Comparison of ENCODE assay signal across 24 mouse cellular contexts in genomic region chr9:107995513-107995912, GRCm38 (mm10). TPM values are rescaled to one million over a fixed set of nuclear protein-coding genes. Genes with fewer than 3 reads are reported as not detected.
DNase-seq lines count a peak whose midpoint lies in the region; TF ChIP-seq lines count a peak whose summit lies in the region.
"Had no signal": no experiment of that assay in that cellular context is flagged by ENCODE, and none has a peak within 500 bp of the region (broad histone marks: within the 10 kb centered on the region; RNA-seq: fewer than 3 reads in every experiment).

No protein-coding gene starts in this region.

- TF ChIP-seq EP300 in ES-Bruce4 (IDR thresholded peaks at IDR 0.05; ENCODE audit: insufficient read depth, low read depth, low read length): no peak

- no peaks in the 10 kb centered on the region for H3K9me3 ChIP-seq in heart, embryonic 10.5 days
- H3K9me3 ChIP-seq in E14TG2a.4 (ENCODE audit: low read length) (no peaks in the 10 kb centered on the region), ES-Bruce4 (replicated peaks; ENCODE audit: control insufficient read depth, insufficient read depth, low read length, poor library complexity, severe bottlenecking) (no peaks in the 10 kb centered on the region)
- H3K9me3 ChIP-seq: embryonic facial prominence, embryonic 10.5 days; embryonic facial prominence, embryonic 12.5 days; forebrain, embryonic 13.5 days; forebrain, embryonic 15.5 days; G1E had no signal

- H3K27me3 ChIP-seq in heart, embryonic 10.5 days (ENCODE audit: insufficient read depth, poor library complexity, severe bottlenecking): no peaks in the 10 kb centered on the region
- H3K27me3 ChIP-seq in E14TG2a.4 (ENCODE audit: insufficient read depth, low read length): peaks cover 46% of the 10 kb centered on the region
- H3K27me3 ChIP-seq in ES-Bruce4 (ENCODE audit: control insufficient read depth, insufficient read depth, low read length, poor library complexity, severe bottlenecking): no peaks in the 10 kb centered on the region
- H3K27me3 ChIP-seq: embryonic facial prominence, embryonic 12.5 days; forebrain, embryonic 15.5 days had no signal

- no peak for TF ChIP-seq POLR2A in ES-Bruce4 (IDR thresholded peaks at IDR 0.05; ENCODE audit: insufficient read depth, low read length)

- WGBS in heart, embryonic 10.5 days: 89% methylated on average over 21 of the region's 21 CpGs

- H3K36me3 ChIP-seq in heart, embryonic 10.5 days: no peaks in the 10 kb centered on the region
- H3K36me3 ChIP-seq in E14TG2a.4 (ENCODE audit: insufficient read depth, low read length) (no peaks in the 10 kb centered on the region), ES-Bruce4 (ENCODE audit: control insufficient read depth, insufficient read depth, low read length, poor library complexity, severe bottlenecking) (no peaks in the 10 kb centered on the region)
- H3K36me3 ChIP-seq: embryonic facial prominence, embryonic 10.5 days; embryonic facial prominence, embryonic 12.5 days; forebrain, embryonic 15.5 days; G1E had no signal

- no peak for TF ChIP-seq CTCF in E14TG2a.4 (conservative IDR thresholded peaks at IDR 0.05; ENCODE audit: low read length)
- no peak for TF ChIP-seq CTCF in ES-Bruce4 (IDR thresholded peaks at IDR 0.05; ENCODE audit: low read depth, low read length)

- H3K4me1 ChIP-seq in heart, embryonic 10.5 days: peaks cover 15% of the 10 kb centered on the region
- H3K4me1 ChIP-seq in E14TG2a.4 (replicated peaks; ENCODE audit: low read depth, low read length) (peaks cover 28% of the 10 kb centered on the region), ES-Bruce4 (ENCODE audit: control insufficient read depth, insufficient read depth, low read length) (no peaks in the 10 kb centered on the region)
- H3K4me1 ChIP-seq: embryonic facial prominence, embryonic 12.5 days; forebrain, embryonic 13.5 days; forebrain, embryonic 15.5 days had no signal

- intact Hi-C loops in heart, postnatal 36 days (cut with DNase I): no loop called here

- H3K4me3 ChIP-seq in heart, embryonic 10.5 days: no peak overlapping the region
- H3K4me3 ChIP-seq in E14TG2a.4 (replicated peaks; ENCODE audit: low read length): peak overlapping the region; percentile 63
- no peak overlapping the region; the same call in 1 of the 2 replicates for H3K4me3 ChIP-seq in ES-Bruce4 (ENCODE audit: low read depth, low read length)
- H3K4me3 ChIP-seq: embryonic facial prominence, embryonic 10.5 days; embryonic facial prominence, embryonic 12.5 days; forebrain, embryonic 13.5 days; forebrain, embryonic 15.5 days had no signal

- H3K9ac ChIP-seq in ES-Bruce4 (ENCODE audit: low read depth, poor library complexity, severe bottlenecking): peak overlapping the region; percentile 5; the same call in 1 of the 2 replicates
- H3K9ac ChIP-seq: embryonic facial prominence, embryonic 12.5 days; forebrain, embryonic 13.5 days; forebrain, embryonic 15.5 days; forebrain, postnatal 0 days had no signal

- H3K27ac ChIP-seq in heart, embryonic 10.5 days: 0 out of 2 replicates have a peak overlapping the region, but pooled peaks have one; percentile 12
- H3K27ac ChIP-seq in ES-Bruce4 (ENCODE audit: insufficient read depth, low read length): no peak overlapping the region
- H3K27ac ChIP-seq: embryonic facial prominence, embryonic 10.5 days; embryonic facial prominence, embryonic 12.5 days; forebrain, embryonic 13.5 days; forebrain, embryonic 15.5 days had no signal

- peak; percentile 73 for DNase-seq in heart, embryonic 10.5 days (ENCODE audit: low spot score)
- no peak for DNase-seq in heart, postnatal 36 days
- DNase-seq in ZHBTc4 (ENCODE audit: low read depth, low spot score): peak; percentile 40
- no peak for DNase-seq in c-Kit-positive CD71-positive TER-119-positive erythroid progenitor cells, embryonic 14.5 days (ENCODE audit: low spot score)
- DNase-seq in adrenal gland, adult (ENCODE audit: inconsistent age in 2 of 2, low spot score in 1 of 2): no peak
- no peak for DNase-seq in adrenal gland, postnatal 14 days
- DNase-seq: adrenal gland, adult 8-10 months; adrenal gland, postnatal 25 days; cerebellum, adult 11-12 months; cerebellum, adult 2 months; cerebellum, adult 9-10 months; cerebellum, postnatal 10 days; cerebellum, postnatal 25 days; forebrain, postnatal 0 days had no signal

RNA-seq across cellular contexts. Expression of gene Gm20662, which starts 0.6 kb away (rescaled TPM):
- polyA plus RNA-seq in heart, embryonic 10.5 days (2016; fragmentation: Nextera tagmentation; extraction: Ambion mirVana): 0.69 and 1.0 TPM in 2 replicates
- total RNA-seq in heart, postnatal 36 days (2021): 1 to 10 TPM; 1.4 to 1.5 TPM
- not detected in 2 replicates for polyA plus RNA-seq in ES-Bruce4 (2011; ENCODE audit: insufficient read depth, insufficient read length, low read depth, missing spikeins)
- total RNA-seq in adrenal gland, postnatal 14 days (2021): 0.19 TPM in 1 of 2 replicates, not detected in the other
- polyA plus RNA-seq: embryonic facial prominence, embryonic 14.5 days; forebrain, embryonic 15.5 days; forebrain, postnatal 0 days; Patski had no signal

RNA-seq across cellular contexts. Expression of gene Cdhr4, which starts 3.2 kb away (rescaled TPM):
- polyA plus RNA-seq in heart, embryonic 10.5 days (2016; fragmentation: Nextera tagmentation; extraction: Ambion mirVana): 4.0 and 5.2 TPM in 2 replicates
- 1 to 10 TPM in 1 of 2 experiments, under 1 TPM in 1; 0.14 to 1.0 TPM for total RNA-seq in heart, postnatal 36 days (2021)
- polyA plus RNA-seq in ES-Bruce4 (2011; ENCODE audit: insufficient read depth, insufficient read length, low read depth, missing spikeins): 0.81 TPM in 1 of 2 replicates, not detected in the other
- 1.1 and 3.2 TPM in 2 replicates for total RNA-seq in adrenal gland, postnatal 14 days (2021)
- polyA plus RNA-seq: C2C12, Patski had no signal

RNA-seq across cellular contexts. Expression of gene Ip6k1, which starts 6.8 kb away (rescaled TPM):
- polyA plus RNA-seq in heart, embryonic 10.5 days (2016; fragmentation: Nextera tagmentation; extraction: Ambion mirVana): 40.7 and 42.3 TPM in 2 replicates
- total RNA-seq in heart, postnatal 36 days (2021): 10 to 100 TPM; 45.2 to 48.0 TPM
- 46.9 and 49.1 TPM in 2 replicates for polyA plus RNA-seq in ES-Bruce4 (2011; ENCODE audit: insufficient read depth, insufficient read length, low read depth, missing spikeins)
- total RNA-seq in adrenal gland, postnatal 14 days (2021): 92.7 and 106 TPM in 2 replicates

RNA-seq across cellular contexts. Expression of gene Inka1, which starts 9.8 kb away (rescaled TPM):
- 58.7 and 71.1 TPM in 2 replicates for polyA plus RNA-seq in heart, embryonic 10.5 days (2016; fragmentation: Nextera tagmentation; extraction: Ambion mirVana)
- total RNA-seq in heart, postnatal 36 days (2021): 10 to 100 TPM; 10.3 to 11.8 TPM
- polyA plus RNA-seq in ES-Bruce4 (2011; ENCODE audit: insufficient read depth, insufficient read length, low read depth, missing spikeins): 1.4 and 2.6 TPM in 2 replicates
- 12.5 and 15.3 TPM in 2 replicates for total RNA-seq in adrenal gland, postnatal 14 days (2021)

RNA-seq across cellular contexts. Expression of gene Gm20661, which starts 12.7 kb away (rescaled TPM):
- polyA plus RNA-seq in heart, embryonic 10.5 days (2016; fragmentation: Nextera tagmentation; extraction: Ambion mirVana): 2.2 and 3.4 TPM in 2 replicates
- total RNA-seq in heart, postnatal 36 days (2021): under 1 TPM; 0.25 to 0.30 TPM
- not detected in 2 replicates for polyA plus RNA-seq in ES-Bruce4 (2011; ENCODE audit: insufficient read depth, insufficient read length, low read depth, missing spikeins)
- 0.52 and 0.90 TPM in 2 replicates for total RNA-seq in adrenal gland, postnatal 14 days (2021)
- total RNA-seq: forebrain, postnatal 0 days had no signal
- polyA plus RNA-seq: C2C12, Patski had no signal

Comparison
In these comparisons a context has a peak if more than half of its experiments do, and no peak if none do; other contexts are left out.
1. DNase-seq: peak in heart, embryonic 10.5 days (single experiment) and ZHBTc4 (single experiment); none in heart, postnatal 36 days (0 of 2), c-Kit-positive CD71-positive TER-119-positive erythroid progenitor cells, embryonic 14.5 days (single experiment), adrenal gland, adult (0 of 2) and adrenal gland, postnatal 14 days (single experiment).